Mouse (Mus musculus) midbrain, embryonic 13.5 days (tissue): Measurements from ENCODE around the gene Pisd. TPM values are rescaled to one million over a fixed set of nuclear protein-coding genes. Genes with fewer than 3 reads are reported as not detected.
A peak's percentile ranks its signal among the peaks of the same experiment; 100 is the strongest.
"Not testable (repeated sequence)": the region's sequence is repeated elsewhere in the genome, so short reads cannot be mapped to it uniquely, and the experiment has no call there.

Experiments
- ATAC-seq: fragments of 200-750 bp; cut with Nextera tagmentation; 2 replicates; pipeline ENCODE4 v1.8.0; 2017; ENCODE audit warnings: mild to moderate bottlenecking, moderate TSS enrichment, moderate library complexity
- H3K27ac ChIP-seq: fragments of 300-500 bp; sonication (generic); 2 replicates; pipeline ENCODE4 v1.5.1; 2015; ENCODE audit warnings: inconsistent platforms, mild to moderate bottlenecking, moderate library complexity
- H3K27me3 ChIP-seq: fragments of 300-500 bp; sonication (generic); 2 replicates; pipeline ENCODE4 v1.6.1; 2015; ENCODE audit warnings: mild to moderate bottlenecking, inconsistent platforms
- H3K36me3 ChIP-seq: fragments of 300-500 bp; sonication (generic); 2 replicates; pipeline ENCODE4 v1.6.1; 2015; ENCODE audit warnings: mild to moderate bottlenecking, inconsistent platforms
- H3K4me1 ChIP-seq: fragments of 300-500 bp; sonication (generic); replicated peaks from 2 replicates; pipeline ENCODE4 v1.6.1; 2015; ENCODE audit warnings: inconsistent platforms
- H3K4me2 ChIP-seq: fragments of 300-500 bp; sonication (generic); replicated peaks from 2 replicates; pipeline ENCODE4 v1.6.1; 2015; ENCODE audit warnings: moderate library complexity, mild to moderate bottlenecking, inconsistent platforms
- H3K4me3 ChIP-seq: fragments of 300-500 bp; sonication (generic); replicated peaks from 2 replicates; pipeline ENCODE4 v1.5.1; 2015; ENCODE audit warnings: mild to moderate bottlenecking, inconsistent platforms
- H3K9ac ChIP-seq: fragments of 300-500 bp; sonication (generic); replicated peaks from 2 replicates; pipeline ENCODE4 v1.6.1; 2015; ENCODE audit warnings: mild to moderate bottlenecking, inconsistent platforms
- H3K9me3 ChIP-seq: fragments of 300-500 bp; sonication (generic); 2 replicates; pipeline ENCODE4 v1.6.1; 2016; ENCODE audit warnings: mild to moderate bottlenecking, inconsistent platforms
- WGBS: fragments of 180-500 bp; shearing (Covaris S2); methylation state at CpG from one replicate; pipeline ENCODE4 v1.1.7; 2015; 5-methylcytosine and 5-hydroxymethylcytosine counted together
- polyA plus RNA-seq: library from polyadenylated mRNA; unstranded; fragments of >200 nt; fragmentation: Nextera tagmentation; extraction: Ambion mirVana; gene quantifications from 2 replicates; pipeline ENCODE4 v1.2.1, GENCODE M21; 2015

Pisd gene
- polyA plus RNA-seq, 1 experiment from 2014 or later, result 106 TPM

DNA sequence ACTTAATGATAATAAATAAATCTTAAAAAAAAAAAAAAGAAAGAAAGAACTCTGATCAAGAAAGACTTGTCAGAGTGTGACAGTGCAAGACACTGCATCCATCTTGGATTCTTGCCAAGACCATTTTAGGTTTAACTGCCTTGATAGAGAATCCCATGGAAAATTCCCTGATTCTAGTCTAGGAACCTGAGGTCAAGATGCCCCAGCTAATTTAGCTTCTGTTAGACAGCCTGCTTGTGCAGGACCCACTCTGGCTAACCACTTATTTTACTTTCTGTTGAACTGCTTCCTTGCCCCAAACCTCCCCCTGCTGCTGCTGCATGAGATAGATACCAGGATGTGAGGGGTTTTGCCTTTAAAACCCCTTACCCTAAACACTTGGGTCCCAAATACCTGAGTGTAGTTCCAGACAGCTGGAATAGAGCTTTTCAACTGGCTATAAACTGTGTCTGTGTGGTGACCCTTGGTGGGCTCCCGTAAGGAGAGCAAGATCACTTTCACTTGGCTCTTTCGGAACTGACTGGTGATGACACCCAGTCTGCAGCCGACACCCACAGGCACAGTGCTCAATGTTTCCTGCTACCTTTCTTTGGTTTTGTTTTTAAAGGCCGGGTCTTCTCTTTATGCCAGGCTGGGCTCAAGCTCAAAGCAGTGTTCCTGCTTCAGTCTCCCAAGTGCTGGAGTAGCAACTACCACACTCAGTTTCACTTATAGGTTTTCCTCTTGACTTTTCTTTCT lies 17.6 kb downstream of the Pisd start:
- H3K27ac ChIP-seq, result no peak overlapping the region
- H3K4me1 ChIP-seq, result no peaks in the 10 kb centered on the region
- H3K9me3 ChIP-seq, result no peaks in the 10 kb centered on the region
- H3K27me3 ChIP-seq, result no peaks in the 10 kb centered on the region
- ATAC-seq, result no peak
- H3K9ac ChIP-seq, result no peak overlapping the region
- H3K4me3 ChIP-seq, result no peak overlapping the region
- peaks cover 45% of the 10 kb centered on the region for H3K36me3 ChIP-seq
- WGBS, result 98% methylated on average over 4 of the region's 4 CpGs
- H3K4me2 ChIP-seq, result no peak overlapping the region

- no peak overlapping the region for H3K27ac ChIP-seq
- H3K4me3 ChIP-seq, result no peak overlapping the region
- ATAC-seq, result no peak
- no peaks in the 10 kb centered on the region for H3K4me1 ChIP-seq
- no peaks in the 10 kb centered on the region for H3K27me3 ChIP-seq
- no peak overlapping the region for H3K4me2 ChIP-seq
- no peak overlapping the region for H3K9ac ChIP-seq
- peaks cover 46% of the 10 kb centered on the region for H3K36me3 ChIP-seq
- H3K9me3 ChIP-seq, result no peaks in the 10 kb centered on the region
- 86% methylated on average over 3 of the region's 3 CpGs for WGBS
Measured at GRCm38 (mm10) chr5:32767004-32767403, 18.4 kb downstream of the Pisd start.

DNA sequence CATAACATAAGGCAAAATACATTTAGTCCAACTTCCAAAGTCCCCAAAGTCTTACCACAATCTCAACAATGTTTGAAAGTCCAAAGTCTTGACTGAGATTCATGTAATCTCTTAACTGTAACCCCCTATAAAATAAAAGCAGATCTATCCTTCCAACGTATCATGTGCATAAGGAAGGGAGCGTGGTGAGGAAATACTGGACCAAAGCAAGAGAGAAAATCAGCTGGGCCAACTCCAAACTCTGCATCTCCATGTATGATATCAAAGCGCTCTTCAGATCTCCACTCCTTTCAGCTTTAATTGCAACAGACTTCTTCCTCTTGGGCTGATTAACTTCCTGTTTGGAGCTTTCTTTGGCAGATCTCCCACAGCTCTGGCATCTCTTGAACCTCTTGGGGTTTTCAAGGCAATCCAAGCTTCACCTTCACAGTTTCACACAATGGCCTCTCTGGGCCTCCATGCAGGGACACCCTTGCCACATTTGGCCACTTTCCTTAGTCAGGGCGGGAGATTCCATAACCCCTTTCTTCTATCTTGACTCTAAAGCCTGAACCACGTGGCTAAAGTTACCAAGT lies 23.8 kb downstream of the Pisd start:
- Histone ChIP-seq H3K4me1 (no peaks in the 10 kb centered on the region), H3K9ac (no peak overlapping the region), H3K27me3 (no peaks in the 10 kb centered on the region), H3K4me2 (no peak overlapping the region), H3K9me3 (no peaks in the 10 kb centered on the region), H3K4me3 (no peak overlapping the region), H3K27ac (no peak overlapping the region), H3K36me3 (peaks cover 47% of the 10 kb centered on the region)
- ATAC-seq, result no peak
- WGBS, result 96% methylated on average over 5 of the region's 5 CpGs

DNA sequence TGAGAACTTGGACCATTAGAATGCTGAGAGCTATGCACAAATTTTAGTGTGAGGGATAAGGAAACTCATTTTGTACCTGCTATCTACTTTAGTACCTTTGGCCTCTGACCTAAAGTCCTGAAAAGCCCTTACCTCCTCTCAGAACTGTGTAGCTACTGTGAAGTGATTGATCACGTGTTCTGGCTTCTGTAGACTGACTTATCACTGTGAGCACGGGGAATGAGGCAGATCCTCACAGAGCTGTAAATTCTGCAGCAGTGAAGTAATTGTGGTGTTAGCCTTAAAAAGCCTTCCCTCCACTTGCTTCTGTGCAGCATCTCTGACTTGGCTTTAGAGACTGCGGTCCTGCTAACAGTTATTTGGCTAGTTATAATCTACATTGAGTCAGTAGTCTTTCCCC lies 24.7 kb downstream of the Pisd start:
- no peak overlapping the region for H3K9ac ChIP-seq
- WGBS, result 94% methylated on average over 3 of the region's 3 CpGs
- H3K27me3 ChIP-seq, result no peaks in the 10 kb centered on the region
- no peak for ATAC-seq
- H3K4me2 ChIP-seq, result no peak overlapping the region
- no peak overlapping the region for H3K4me3 ChIP-seq
- no peaks in the 10 kb centered on the region for H3K9me3 ChIP-seq
- H3K36me3 ChIP-seq, result peaks cover 45% of the 10 kb centered on the region
- no peak overlapping the region for H3K27ac ChIP-seq
- no peaks in the 10 kb centered on the region for H3K4me1 ChIP-seq

DNA sequence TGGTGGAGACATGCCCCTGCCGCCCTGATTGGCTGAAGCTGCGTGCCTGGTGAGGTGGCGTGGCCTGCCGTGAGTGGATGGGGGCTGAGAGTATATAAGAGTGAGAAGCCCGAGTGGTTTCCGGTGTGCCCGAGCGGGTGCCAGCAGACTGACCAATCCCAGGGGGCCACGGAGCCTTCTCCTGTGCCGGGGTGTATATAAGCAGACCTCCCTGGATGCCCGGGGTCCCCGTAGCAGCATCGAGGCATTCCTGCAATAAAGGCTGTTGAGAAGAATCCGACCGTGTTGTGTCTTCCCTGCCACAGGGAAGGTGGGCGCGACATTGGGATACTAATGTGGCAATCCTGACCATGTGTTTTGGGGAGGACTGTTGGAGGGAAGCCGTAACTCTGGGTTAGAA lies 25.1 kb downstream of the Pisd start:
- H3K27me3 ChIP-seq, H3K9me3 ChIP-seq, ATAC-seq, H3K9ac ChIP-seq, H3K27ac ChIP-seq, H3K4me2 ChIP-seq, H3K4me1 ChIP-seq, H3K4me3 ChIP-seq: not testable (repeated sequence)
- 97% methylated on average over 18 of the region's 18 CpGs for WGBS
- peaks cover 45% of the 10 kb centered on the region for H3K36me3 ChIP-seq

DNA sequence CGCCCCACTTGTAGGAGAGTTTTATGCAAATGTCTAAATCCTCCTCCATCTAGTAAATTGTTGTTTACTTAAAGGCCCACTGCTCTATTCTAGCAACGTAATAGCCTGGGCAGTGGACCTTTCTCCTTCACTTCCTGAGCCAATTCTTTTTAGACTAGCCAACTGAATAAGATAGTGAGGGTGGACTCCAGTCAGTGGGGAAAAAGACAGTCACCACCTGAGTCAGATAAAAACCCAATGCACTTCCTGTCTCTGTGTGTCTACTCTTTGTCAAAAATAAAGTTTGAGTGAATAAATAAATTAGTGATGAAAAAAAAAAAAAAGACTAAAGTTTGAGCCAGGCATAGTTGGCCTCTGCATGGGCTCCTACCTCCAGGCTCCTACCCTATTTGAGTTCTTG lies 25.8 kb downstream of the Pisd start:
- ATAC-seq, result no peak
- no peak overlapping the region for H3K9ac ChIP-seq
- no peak overlapping the region for H3K4me3 ChIP-seq
- 79% methylated on average over 2 of the region's 2 CpGs for WGBS
- no peaks in the 10 kb centered on the region for H3K4me1 ChIP-seq
- no peak overlapping the region for H3K27ac ChIP-seq
- no peaks in the 10 kb centered on the region for H3K27me3 ChIP-seq
- H3K36me3 ChIP-seq, result peaks cover 43% of the 10 kb centered on the region
- no peaks in the 10 kb centered on the region for H3K9me3 ChIP-seq
- no peak overlapping the region for H3K4me2 ChIP-seq

- Histone ChIP-seq H3K9me3 (no peaks in the 10 kb centered on the region), H3K27me3 (no peaks in the 10 kb centered on the region), H3K4me2 (no peak overlapping the region), H3K27ac (no peak overlapping the region), H3K4me1 (peaks cover 11% of the 10 kb centered on the region), H3K36me3 (peaks cover 8% of the 10 kb centered on the region; the same call in 1 of the 2 replicates), H3K4me3 (no peak overlapping the region), H3K9ac (no peak overlapping the region)
- 93% methylated on average over 8 of the region's 8 CpGs for WGBS
- no peak for ATAC-seq
Measured at GRCm38 (mm10) chr5:32756141-32756540, 29.3 kb downstream of the Pisd start.

DNA sequence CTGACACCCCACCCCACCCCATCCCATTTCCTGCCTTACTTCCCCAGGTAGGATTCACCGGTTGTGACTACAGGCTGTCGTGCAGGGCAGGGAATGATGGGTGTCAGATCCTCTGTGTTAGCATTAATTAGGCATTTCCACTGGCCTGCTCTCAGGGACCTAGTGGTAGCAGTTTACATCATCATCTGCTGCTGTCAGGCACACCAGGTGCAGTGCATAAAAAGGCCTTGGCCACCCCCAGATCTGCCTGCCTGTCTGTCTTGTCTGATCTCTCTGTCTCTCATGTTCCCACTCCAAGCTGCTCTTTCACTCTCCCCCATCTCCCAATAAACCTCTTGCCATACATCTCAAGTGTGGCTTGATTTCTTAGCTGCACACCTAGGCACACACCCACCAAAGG lies 33.7 kb downstream of the Pisd start:
- Histone ChIP-seq H3K4me2 (no peak overlapping the region), H3K4me3 (no peak overlapping the region), H3K27ac (peak overlapping the region; percentile 4; the same call in 1 of the 2 replicates), H3K9me3 (no peaks in the 10 kb centered on the region), H3K9ac (no peak overlapping the region), H3K36me3 (no peaks in the 10 kb centered on the region), H3K27me3 (no peaks in the 10 kb centered on the region), H3K4me1 (peaks cover 11% of the 10 kb centered on the region)
- ATAC-seq, result no peak
- 46% methylated on average over 2 of the region's 2 CpGs for WGBS

- no peak overlapping the region for H3K4me2 ChIP-seq
- ATAC-seq, result no peak
Measured at GRCm38 (mm10) chr5:32748936-32749335, 36.5 kb downstream of the Pisd start.

GRCm38 (mm10) chr5:32747650-32748375 lies 37.6 kb downstream of the Pisd start:
- 65% methylated on average over 6 of the region's 6 CpGs for WGBS
- H3K27ac ChIP-seq, result no peak overlapping the region
- H3K4me3 ChIP-seq, result no peak overlapping the region
- no peaks in the 10 kb centered on the region for H3K36me3 ChIP-seq
- H3K27me3 ChIP-seq, result no peaks in the 10 kb centered on the region
- peaks cover 21% of the 10 kb centered on the region for H3K4me1 ChIP-seq
- no peak overlapping the region for H3K9ac ChIP-seq
- no peak overlapping the region for H3K4me2 ChIP-seq
- 0 out of 2 replicates have a peak, but pooled peaks have one; percentile 29 for ATAC-seq
- no peaks in the 10 kb centered on the region for H3K9me3 ChIP-seq

More at GRCm38 (mm10) chr5:32748936-32749335, 36.5 kb downstream of the Pisd start:
- no peaks in the 10 kb centered on the region for H3K9me3 ChIP-seq
- H3K9ac ChIP-seq, result 0 out of 2 replicates have a peak overlapping the region, but pooled peaks have one; percentile 14
- H3K4me3 ChIP-seq, result no peak overlapping the region
- peaks cover 20% of the 10 kb centered on the region for H3K4me1 ChIP-seq
- no peaks in the 10 kb centered on the region for H3K36me3 ChIP-seq
- 95% methylated on average over 6 of the region's 6 CpGs for WGBS
- no peak overlapping the region for H3K27ac ChIP-seq
- no peaks in the 10 kb centered on the region for H3K27me3 ChIP-seq

GRCm38 (mm10) chr5:32745705-32746655 lies 39.5 kb downstream of the Pisd start:
- ATAC-seq, result 0 out of 2 replicates have a peak, but pooled peaks have one; percentile 7
- Histone ChIP-seq H3K4me2 (peak overlapping the region; percentile 30), H3K36me3 (no peaks in the 10 kb centered on the region), H3K4me1 (peaks cover 28% of the 10 kb centered on the region), H3K4me3 (peak overlapping the region; percentile 8; the same call in 1 of the 2 replicates), H3K9ac (no peak overlapping the region), H3K27ac (no peak overlapping the region), H3K9me3 (no peaks in the 10 kb centered on the region), H3K27me3 (no peaks in the 10 kb centered on the region)
- WGBS, result 6% methylated on average over 10 of the region's 10 CpGs
